Mouse (Mus musculus) c-Kit-negative CD71-positive TER-119-positive erythroid progenitor cells, embryonic 14.5 days (primary cell): Measurements from ENCODE around the gene Olfr1331.
"Not testable (repeated sequence)": the region's sequence is repeated elsewhere in the genome, so short reads cannot be mapped to it uniquely, and the experiment has no call there.

Experiments used
- DNase-seq: peaks from one replicate; pipeline ENCODE4 v3.0.0-alpha.2; 2013; ENCODE audit warnings: low read depth, low spot score

Olfr1331 gene

GRCm38 (mm10) chr4:118864349-118864748 lies at the start of gene Olfr1331:
TSS of gene Olfr1331 (plus strand) at chr4:118864649.
- no peak for DNase-seq

- DNase-seq, result no peak
Measured at GRCm38 (mm10) chr4:118818921-118819320, 45.5 kb upstream of the Olfr1331 start.

- DNase-seq, result no peak
Measured at GRCm38 (mm10) chr4:118836179-118836578, 28.3 kb upstream of the Olfr1331 start, which contains the start of gene Olfr1333. TSS of gene Olfr1333 (minus strand) at chr4:118836279.

- no peak for DNase-seq
Measured at GRCm38 (mm10) chr4:118861791-118862190, 2.7 kb upstream of the Olfr1331 start.

- DNase-seq, result no peak
Measured at GRCm38 (mm10) chr4:118862704-118863103, 1.7 kb upstream of the Olfr1331 start.

GRCm38 (mm10) chr4:118867566-118867965 lies 3.1 kb downstream of the Olfr1331 start:
- no peak for DNase-seq

- no peak for DNase-seq
Measured at GRCm38 (mm10) chr4:118888297-118888696, 23.8 kb downstream of the Olfr1331 start, which contains the start of gene Olfr1330. TSS of gene Olfr1330 (plus strand) at chr4:118888597.

- DNase-seq, result no peak
Measured at GRCm38 (mm10) chr4:118901981-118902380, 37.5 kb downstream of the Olfr1331 start.

- not testable (repeated sequence) for DNase-seq
Measured at GRCm38 (mm10) chr4:118917365-118917764, 52.9 kb downstream of the Olfr1331 start, which contains the start of gene Olfr1329. TSS of gene Olfr1329 (minus strand) at chr4:118917465.
